Mouse (Mus musculus) lung, postnatal 0 days (tissue): Measurements from ENCODE around the gene Tbc1d30.

Experiments used
- CTCF ChIP-seq: IDR thresholded peaks from 2 replicates; pipeline ENCODE4 v1.5.1; 2016; ENCODE audit warnings: antibody characterized with exemption, mild to moderate bottlenecking
- EP300 ChIP-seq: IDR thresholded peaks from 2 replicates; pipeline ENCODE4 v1.6.1; 2016; ENCODE audit warnings: antibody characterized with exemption, mild to moderate bottlenecking, control low read depth

GRCm38 (mm10) chr10:121216804-121217203 is 134.3 kb downstream of the Tbc1d30 start:
- no peak for TF ChIP-seq CTCF
- TF ChIP-seq EP300, result no peak
